Mouse (Mus musculus): Measurements from ENCODE around the gene Sln. TPM values are rescaled to one million over a fixed set of nuclear protein-coding genes. Genes with fewer than 3 reads are reported as not detected.

The Sln gene
- total RNA-seq (2015) (not detected in 2 replicates), total RNA-seq (2017) (not detected in 2 replicates)

GRCm38 (mm10) chr9:53849864-53850263 lies at the start of gene Sln:
TSS of gene Sln (plus strand) at chr9:53850164.
- no peak for ATAC-seq (replicated peaks; ENCODE audit: poor library complexity)

DNA sequence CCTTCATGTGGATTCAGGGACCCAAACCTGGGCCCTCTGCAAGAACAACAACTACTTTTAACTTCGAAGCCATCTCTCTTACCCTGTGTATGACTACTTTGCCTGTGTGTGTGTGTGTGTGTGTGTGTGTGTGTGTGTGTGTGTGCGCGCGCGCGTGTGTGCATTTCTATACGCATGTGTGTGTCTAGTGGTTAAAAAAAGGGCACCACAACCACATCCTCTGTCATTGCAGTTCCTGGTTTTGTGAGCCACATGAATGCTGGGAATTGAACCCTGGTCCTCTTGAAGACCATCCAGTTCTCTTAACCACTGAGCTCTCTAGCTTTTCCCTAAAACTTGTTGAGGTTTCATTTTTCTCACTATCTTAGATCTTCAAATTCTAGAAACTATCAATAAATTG lies 47.0 kb upstream of the Sln start:
- ATAC-seq (replicated peaks; ENCODE audit: poor library complexity), result no peak

- no peak for ATAC-seq (replicated peaks; ENCODE audit: poor library complexity)
Observed at GRCm38 (mm10) chr9:53806496-53807086, 43.4 kb upstream of the Sln start.

GRCm38 (mm10) chr9:53813418-53813817 lies 36.5 kb upstream of the Sln start:
- no peak for ATAC-seq (replicated peaks; ENCODE audit: poor library complexity)

DNA sequence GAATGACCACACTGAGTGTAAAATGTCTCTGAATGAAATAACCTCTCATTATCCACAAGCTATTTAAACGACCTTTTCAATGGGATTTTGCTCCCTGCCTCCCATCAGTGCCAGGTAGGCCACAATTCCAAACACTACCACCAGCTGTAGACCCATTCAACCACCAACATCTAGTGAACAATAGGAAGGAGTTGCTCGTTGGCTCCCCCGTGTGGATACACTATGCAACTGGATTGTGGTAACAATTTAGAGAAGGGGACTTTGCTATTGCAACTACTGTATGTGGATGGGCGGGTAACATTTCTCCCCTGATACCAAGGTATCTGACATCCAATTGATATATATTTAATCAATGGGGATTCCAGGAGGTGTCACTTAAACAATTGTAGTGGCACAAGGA lies 31.2 kb upstream of the Sln start:
- ATAC-seq (replicated peaks; ENCODE audit: poor library complexity), result peak; percentile 93

DNA sequence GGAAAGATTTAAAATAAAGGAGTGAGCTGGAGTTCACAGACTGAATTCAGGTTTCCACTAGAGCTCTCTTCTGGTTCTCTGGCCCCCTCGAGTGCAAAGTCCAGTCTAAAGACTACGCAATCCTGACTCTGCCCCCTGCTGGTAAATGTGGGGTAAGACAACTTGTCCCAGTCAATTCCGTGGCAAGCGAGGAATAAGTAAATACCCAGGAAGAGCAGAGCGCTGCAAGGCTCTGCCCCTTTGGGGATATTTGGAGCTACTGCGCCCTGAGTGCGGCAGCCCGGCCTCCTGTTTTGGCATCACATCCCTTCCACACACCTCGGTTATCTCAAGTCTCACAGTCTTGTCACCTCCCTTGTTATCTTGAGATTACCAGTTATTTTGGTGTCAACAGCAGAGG lies 24.6 kb upstream of the Sln start:
- ATAC-seq (replicated peaks; ENCODE audit: poor library complexity), result peak; percentile 63

- peak; percentile 71 for ATAC-seq (replicated peaks; ENCODE audit: poor library complexity)
Observed at GRCm38 (mm10) chr9:53829081-53829865, 20.7 kb upstream of the Sln start.

DNA sequence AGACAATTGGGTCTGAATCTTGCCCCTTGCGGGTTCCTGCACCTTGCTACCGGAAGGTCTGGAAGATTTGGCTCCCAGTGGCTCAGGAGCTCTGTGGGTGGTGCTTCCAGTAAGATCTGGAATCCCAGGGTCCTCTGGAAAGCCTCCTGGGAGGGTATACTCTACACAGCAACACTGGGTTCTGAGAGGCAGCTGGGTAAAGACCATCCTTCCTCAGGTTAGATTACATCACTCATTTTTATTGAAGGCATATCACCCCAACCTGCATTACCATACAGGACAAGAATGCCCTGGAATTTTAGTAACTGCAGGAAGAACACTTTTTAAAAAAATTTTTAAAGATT lies 20.1 kb upstream of the Sln start:
- ATAC-seq (replicated peaks; ENCODE audit: poor library complexity), result no peak

GRCm38 (mm10) chr9:53835039-53835438 lies 14.9 kb upstream of the Sln start:
- ATAC-seq (replicated peaks; ENCODE audit: poor library complexity), result no peak

- ATAC-seq (replicated peaks; ENCODE audit: poor library complexity), result no peak
Observed at GRCm38 (mm10) chr9:53835976-53836375, 14.0 kb upstream of the Sln start.

- no peak for ATAC-seq (replicated peaks; ENCODE audit: poor library complexity)
Observed at GRCm38 (mm10) chr9:53838816-53839215, 11.1 kb upstream of the Sln start.

DNA sequence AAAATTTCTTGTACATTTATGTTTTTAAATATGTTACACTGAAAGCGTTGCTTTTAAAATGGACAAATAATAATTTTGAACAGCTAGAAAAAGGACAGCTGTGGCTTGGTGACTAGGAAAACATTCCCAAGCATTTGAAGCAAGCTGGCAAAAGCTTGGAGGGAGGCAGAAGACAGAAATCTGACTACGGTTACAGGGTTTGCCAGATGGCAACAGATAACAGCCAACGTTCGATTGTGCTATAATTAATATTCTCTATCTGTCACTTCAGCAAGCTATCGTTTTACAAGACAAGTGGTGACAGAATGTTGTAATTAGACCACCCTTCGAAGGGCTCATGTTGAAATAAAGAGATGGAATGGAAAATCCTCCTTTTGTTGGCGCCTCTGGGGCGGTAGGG lies 1.4 kb upstream of the Sln start:
- no peak for ATAC-seq (replicated peaks; ENCODE audit: poor library complexity)

DNA sequence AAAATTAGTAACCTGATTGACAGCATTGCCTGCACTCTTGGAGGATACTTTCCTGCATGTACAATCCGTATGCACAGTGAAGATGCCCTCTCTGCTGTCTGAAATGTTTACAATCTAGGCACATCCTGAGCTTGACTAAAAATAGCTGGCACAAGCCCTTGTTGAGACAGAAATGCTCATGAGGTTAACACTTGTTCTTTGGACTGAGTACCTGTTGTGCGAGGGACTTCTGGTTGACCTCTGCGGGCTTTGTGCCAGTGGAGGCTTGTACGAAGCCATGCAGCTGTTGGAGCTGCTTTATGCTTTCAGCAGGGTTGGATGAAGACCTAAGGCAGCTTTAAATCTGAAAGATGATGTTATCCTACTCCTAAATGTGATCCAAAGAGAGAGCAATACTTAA lies 2.2 kb downstream of the Sln start:
- ATAC-seq (replicated peaks; ENCODE audit: poor library complexity), result no peak

DNA sequence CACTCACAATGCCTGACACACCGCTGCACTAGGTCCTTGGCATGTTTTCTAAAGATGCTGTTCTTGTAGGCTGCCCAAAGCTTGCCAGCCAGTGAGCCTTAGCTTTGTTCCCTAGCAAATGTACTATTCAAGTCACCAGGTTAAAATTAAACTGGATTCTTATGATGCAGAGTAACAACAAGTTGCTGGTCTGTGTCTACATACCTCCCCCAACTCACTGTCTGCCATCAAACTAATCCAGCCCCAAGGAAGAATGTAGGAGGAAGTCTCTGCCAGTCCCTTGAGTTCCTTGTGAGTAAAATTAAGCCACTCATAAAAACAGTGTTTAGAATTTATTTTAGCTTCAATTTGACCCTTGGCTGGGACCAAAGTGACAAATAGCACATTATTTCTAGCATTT lies 3.7 kb downstream of the Sln start:
- ATAC-seq (replicated peaks; ENCODE audit: poor library complexity), result no peak

DNA sequence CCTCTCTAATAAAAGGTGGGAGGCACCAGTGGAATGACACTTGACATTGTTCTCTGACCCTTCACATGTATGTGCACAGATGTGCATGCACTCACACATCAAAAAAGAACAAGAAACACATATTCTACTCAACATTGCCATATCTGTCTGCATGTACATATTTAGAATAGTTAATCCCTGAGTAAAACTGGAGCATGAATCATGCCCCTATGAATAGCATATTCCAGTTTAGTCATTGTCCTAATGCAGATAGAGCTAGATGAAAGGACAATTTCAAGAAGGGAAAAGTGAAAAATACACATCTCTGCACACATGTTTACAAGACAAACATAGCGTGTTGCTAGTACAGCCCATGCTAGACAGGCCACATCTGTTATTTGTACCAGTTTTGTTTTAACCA lies 4.6 kb downstream of the Sln start:
- no peak for ATAC-seq (replicated peaks; ENCODE audit: poor library complexity)

GRCm38 (mm10) chr9:53857864-53858263 lies 7.9 kb downstream of the Sln start:
- no peak for ATAC-seq (replicated peaks; ENCODE audit: poor library complexity)

GRCm38 (mm10) chr9:53873239-53873638 lies 23.3 kb downstream of the Sln start:
- ATAC-seq (replicated peaks; ENCODE audit: poor library complexity), result no peak

DNA sequence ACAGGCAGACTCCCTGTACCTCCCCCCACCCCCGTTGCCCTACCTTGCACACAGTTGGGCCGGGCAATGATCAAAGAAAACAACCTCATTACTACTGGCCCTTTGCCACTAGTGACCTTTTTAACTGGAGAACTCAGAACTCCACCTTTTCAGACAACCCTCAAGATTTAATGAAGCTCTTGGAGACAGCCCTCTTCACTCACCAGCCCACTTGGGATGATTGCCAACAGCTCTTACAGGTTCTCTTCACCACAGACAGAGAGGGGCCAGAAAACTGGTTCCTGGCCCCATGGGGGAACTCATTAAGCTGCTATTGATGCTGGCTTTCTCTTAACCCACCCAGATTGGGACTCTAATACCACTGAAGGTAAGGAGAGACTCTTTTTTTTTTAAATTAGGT lies 27.5 kb downstream of the Sln start:
- no peak for ATAC-seq (replicated peaks; ENCODE audit: poor library complexity)

DNA sequence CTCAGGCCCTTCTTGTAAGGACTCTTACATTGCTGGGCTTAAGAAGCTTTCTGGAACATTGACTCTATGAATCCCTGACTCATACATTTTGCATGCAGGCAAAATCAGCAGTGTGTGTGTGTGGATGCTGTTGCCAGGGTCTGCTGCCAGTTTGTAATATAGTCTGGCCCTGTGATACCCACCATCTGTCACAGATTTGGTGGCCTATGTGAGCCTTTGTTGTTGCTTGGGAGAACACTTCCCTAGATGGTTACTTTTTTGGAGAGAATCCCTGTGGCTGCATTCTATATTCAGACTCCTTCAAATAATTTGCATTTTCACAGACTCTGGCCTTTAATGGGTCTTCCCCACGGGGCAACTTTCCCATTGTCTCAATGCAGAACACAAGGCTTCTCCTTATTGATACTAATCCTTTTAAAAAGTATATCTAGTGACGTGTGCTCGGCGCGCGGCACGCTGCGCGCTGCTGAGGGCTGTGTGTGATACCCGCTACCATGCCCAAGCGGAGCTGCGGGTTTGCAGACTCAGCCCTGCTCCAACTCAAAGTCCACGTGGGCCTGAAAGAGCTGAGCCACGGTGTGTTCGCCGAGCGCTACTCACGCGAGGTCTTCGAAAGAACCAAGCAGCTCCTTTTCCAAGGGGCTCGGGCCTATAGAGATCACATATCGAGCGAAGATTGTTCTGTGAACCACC lies 33.8 kb downstream of the Sln start:
- no peak for ATAC-seq (replicated peaks; ENCODE audit: poor library complexity)

DNA sequence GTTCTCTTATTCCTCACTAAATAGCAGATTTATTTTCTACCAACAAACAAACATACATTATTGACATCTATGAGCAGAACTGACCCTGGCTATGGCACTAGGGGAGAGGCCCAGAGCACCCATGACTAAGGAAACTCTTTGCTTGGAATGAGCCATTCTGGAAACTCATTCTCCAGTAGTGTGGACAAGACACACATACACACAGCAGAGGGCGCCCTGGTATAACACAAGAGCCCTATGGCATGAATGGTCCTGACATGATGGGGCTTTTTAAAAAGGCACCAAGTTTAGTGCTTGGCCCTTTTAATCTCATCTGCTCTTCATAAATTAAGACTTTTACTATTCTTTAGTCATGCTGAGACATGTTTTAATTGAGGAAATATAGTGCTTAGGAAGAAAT lies 40.1 kb downstream of the Sln start:
- ATAC-seq (replicated peaks; ENCODE audit: poor library complexity), result no peak

DNA sequence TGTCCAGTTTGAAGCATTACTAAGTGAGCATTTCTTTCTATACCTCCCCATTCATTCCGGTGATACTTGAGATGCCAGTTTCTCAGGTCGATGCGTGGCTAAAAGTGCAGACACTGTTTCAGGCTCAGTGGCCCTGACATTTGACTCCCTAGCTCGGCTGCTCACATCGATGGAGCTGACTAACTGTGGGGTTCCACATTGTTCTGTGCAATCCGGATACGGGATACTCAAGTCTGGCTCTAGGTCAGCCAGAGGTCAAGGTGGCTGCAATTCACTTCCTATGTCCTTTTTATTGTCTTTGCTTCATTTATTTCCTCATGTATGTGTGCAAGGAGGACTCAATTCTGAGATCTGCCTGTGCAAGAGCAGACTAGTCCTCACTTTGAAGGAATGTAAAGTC lies 45.9 kb downstream of the Sln start:
- ATAC-seq (replicated peaks; ENCODE audit: poor library complexity), result no peak

- no peak for ATAC-seq (replicated peaks; ENCODE audit: poor library complexity)
Observed at GRCm38 (mm10) chr9:53899836-53900235, 49.9 kb downstream of the Sln start.
